Mouse (Mus musculus) adrenal gland, adult 8-10 months (tissue): Measurements from ENCODE around the gene Gm3435. TPM values are rescaled to one million over a fixed set of nuclear protein-coding genes. Genes with fewer than 3 reads are reported as not detected.
A peak's percentile ranks its signal among the peaks of the same experiment; 100 is the strongest.
"Not testable (repeated sequence)": the region's sequence is repeated elsewhere in the genome, so short reads cannot be mapped to it uniquely, and the experiment has no call there.

Source experiments
- DNase-seq: peaks from one replicate; pipeline ENCODE4 v3.0.0; 2022
- total RNA-seq, 4 experiments: library from RNA; stranded (reverse); gene quantifications; 2 replicates each; pipeline ENCODE4 v1.2.4; 2022

Gm3435 gene
- 1 to 10 TPM; 4.0 to 7.9 (median 5.5) TPM for total RNA-seq

DNA sequence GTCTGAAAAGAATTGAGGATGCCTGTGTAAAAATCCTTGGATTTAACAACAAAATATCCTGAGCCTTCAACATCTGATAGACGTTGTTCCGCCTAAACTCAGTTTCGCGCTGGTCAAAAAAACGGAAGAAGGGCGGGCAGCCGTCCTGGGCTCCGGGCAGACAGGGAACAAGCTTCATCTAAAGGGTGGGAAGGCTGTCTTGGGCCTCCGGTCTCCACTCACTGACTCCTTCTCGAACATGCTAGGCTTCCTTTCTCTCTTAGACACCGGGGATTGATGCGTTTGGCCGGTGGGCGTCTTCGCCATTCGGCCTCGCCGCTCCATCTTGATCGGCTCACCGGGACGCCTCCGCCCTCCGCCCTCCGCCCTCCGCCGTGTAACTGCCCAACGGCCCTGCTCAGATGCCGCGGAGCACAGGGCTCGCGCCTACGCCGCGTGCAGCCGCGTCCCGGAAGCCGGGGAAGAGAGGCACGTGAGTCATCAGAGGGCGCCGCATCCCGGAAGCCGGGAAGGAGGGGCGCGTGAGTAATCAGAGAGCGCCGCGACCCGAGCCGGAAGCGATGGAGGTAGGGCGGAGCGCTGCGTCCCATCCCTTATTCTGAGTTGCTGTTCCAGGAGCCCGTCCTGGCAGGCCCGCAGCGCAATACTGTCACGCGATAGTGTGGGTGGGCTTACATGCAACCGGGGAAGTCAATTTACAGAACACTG is at the start of gene Gm3435:
Gene Gm3435 (plus strand): TSS at position 471 of the 708 bp plus-strand sequence.
- DNase-seq, result not testable (repeated sequence)

DNA sequence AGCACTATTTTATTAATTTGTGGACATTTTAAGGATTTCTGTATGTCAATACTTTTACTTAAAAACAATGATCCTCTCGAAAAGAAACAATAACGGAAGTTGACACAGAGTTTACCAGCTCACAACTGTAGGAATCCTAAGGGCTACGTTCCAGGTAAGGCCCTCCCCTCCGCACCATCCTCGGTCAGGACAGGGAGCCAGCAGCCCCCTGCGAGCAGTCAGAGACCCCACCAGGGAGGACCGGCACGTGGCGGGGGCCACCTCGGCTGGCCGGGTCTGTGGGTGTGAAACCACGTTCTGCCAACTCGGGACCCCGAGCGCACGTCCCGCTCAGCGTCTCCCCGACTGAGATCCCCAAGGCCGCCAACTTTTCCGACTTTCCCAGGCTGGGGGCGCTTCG is 49.5 kb upstream of the Gm3435 start:
- DNase-seq, result peak; percentile 36

- not testable (repeated sequence) for DNase-seq
These were observed 48.9 kb upstream of the Gm3435 start, which contains the start of gene Phf10 for GRCm38 (mm10) chr17:14960951-14961556. Gene Phf10 (minus strand): TSS chr17:14961273.

DNA sequence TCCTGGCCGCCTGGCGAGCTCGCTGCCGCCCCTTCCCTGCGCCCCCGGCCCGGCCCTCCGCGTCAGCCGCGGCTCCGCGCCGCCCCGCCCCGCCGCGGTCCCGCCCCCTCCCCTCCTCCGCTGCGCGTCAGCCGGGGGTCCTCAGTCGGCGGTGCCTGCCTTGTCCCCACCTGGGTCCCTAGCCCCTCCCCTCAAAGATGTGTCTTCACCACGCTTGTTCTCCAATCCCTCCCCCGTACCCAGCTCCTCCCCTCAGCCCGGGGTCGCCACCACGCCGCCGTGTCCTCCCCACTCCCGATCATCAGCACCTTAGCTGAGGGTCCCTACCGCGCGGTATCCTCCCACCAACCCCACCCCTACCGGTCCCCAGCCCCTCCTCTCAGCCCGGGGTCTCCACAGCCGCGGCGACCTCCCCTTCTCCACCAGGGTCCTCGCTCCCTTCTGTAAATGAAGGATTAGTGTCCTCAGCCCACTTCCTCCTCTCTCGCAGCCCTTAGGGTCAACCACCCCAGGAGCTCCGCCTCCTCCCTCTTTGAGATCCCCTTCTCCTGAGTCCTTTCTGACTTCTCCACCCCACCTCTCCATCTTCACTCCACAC is 48.3 kb upstream of the Gm3435 start:
- not testable (repeated sequence) for DNase-seq

DNA sequence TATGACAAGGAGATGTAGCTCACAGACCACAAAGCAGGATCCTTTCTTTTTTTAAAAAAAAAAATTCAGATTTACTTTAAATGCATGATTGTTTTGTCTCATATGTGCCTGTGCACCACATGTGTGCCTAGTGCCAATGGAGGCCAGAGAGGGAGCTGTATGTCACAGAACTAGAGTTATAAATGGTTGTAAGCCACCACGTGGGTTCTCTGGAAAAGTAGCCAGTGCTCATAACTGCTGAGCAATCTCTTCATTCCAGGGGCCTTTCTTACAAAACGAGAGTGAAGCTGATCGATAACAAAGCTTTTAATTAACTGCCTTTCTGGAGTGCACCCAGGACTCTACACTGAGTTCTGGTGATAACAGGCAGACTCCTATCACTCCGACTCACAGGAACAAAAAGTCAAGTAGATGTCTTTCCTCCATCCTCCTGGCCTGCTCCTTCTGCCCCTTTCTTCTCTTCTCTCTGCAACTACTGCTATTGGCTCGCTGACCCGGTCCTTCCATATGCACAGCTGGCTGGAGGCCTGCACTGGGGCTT is 41.5 kb upstream of the Gm3435 start:
- not testable (repeated sequence) for DNase-seq

DNA sequence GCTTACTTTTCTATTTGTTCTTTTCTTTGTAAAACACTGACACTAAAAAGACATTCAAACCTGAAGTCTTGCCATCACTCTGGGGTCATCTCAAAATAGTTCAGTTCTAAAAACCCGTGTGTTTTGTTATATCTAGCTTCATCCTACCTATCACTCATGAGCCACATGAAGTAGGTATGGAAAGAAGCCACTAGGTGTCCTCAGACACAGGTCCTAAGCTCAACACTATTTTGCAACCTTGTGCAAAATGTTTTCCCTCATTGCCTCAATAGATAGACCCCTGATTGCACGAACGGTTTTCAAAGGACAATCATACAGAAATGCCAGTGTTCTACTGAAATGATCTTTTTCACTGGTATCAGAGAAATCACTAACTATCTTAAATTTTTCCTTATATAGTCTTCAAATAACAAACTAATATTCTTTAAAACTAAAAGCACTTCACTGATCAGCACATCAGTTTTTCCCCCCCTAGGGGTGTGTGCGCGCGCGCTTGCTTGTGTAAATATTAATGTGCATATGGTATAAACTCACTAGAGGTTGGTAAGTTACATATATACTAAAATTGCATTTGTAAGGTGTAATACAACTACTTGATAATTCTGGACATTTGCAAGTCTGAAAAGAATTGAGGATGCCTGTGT is 32.1 kb upstream of the Gm3435 start:
- DNase-seq, result not testable (repeated sequence)

- not testable (repeated sequence) for DNase-seq
These were observed 31.5 kb upstream of the Gm3435 start, which contains the start of the genes 9030025P20Rik and Gm3417 for GRCm38 (mm10) chr17:14978362-14979038. Gene 9030025P20Rik (plus strand): TSS chr17:14978468. Gene Gm3417 (minus strand): TSS chr17:14978790.

- not testable (repeated sequence) for DNase-seq
These were observed 19.8 kb upstream of the Gm3435 start for GRCm38 (mm10) chr17:14990116-14990702.

DNA sequence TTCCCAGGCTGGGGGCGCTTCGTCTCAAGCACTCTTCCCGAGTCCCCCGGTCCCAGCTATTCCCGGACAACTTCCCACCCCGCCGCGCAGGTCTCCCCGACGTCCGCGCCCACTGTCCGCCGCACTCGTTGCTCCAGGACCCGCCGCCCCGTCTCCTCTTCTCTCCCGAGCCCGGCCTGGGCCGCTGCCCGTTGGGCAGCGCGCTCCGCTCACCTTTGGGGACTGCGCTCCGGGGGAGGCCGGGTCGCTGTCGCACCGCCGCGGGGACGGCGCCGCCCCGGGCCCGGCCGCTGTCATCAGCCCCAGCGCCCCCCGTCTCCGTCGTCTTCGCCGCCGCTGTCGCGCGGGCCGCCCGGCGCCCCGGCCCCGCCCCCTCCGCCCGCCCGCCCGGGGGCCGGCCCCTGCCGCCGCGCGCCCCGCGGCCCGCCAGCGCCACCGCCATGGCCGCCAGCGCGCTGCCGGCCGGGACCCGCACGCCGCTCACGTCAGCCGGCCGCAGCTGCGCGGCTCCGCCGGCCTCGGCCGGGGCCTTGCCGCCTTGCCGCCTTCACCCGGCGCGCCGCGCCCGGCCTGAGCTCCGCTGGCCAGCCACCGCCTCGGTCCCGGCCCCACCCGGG is 17.3 kb upstream of the Gm3435 start:
- not testable (repeated sequence) for DNase-seq

GRCm38 (mm10) chr17:14993139-14993832 is 16.7 kb upstream of the Gm3435 start:
- not testable (repeated sequence) for DNase-seq

DNA sequence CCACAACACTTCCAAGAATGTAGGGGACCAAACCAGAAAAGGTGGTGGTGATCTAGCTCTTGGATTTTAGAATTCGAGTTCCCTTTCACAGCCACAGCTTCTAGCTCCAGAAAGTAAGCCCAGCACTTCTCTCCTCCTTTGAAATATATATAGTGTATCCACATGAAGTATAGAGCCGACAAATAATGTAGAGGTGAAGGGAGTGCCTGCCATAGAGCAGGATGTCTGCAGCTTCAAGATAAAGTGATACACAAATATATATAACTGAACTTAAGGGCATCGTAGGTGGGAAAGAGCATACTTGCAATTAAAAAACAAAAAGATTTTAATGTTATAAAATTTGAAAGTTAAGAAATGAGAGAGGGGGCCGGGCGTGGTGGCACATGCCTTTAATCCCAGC is 15.8 kb upstream of the Gm3435 start:
- DNase-seq, result not testable (repeated sequence)

DNA sequence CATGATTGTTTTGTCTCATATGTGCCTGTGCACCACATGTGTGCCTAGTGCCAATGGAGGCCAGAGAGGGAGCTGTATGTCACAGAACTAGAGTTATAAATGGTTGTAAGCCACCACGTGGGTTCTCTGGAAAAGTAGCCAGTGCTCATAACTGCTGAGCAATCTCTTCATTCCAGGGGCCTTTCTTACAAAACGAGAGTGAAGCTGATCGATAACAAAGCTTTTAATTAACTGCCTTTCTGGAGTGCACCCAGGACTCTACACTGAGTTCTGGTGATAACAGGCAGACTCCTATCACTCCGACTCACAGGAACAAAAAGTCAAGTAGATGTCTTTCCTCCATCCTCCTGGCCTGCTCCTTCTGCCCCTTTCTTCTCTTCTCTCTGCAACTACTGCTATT is 9.9 kb upstream of the Gm3435 start:
- not testable (repeated sequence) for DNase-seq

DNA sequence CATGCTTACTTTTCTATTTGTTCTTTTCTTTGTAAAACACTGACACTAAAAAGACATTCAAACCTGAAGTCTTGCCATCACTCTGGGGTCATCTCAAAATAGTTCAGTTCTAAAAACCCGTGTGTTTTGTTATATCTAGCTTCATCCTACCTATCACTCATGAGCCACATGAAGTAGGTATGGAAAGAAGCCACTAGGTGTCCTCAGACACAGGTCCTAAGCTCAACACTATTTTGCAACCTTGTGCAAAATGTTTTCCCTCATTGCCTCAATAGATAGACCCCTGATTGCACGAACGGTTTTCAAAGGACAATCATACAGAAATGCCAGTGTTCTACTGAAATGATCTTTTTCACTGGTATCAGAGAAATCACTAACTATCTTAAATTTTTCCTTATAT is 888 bp upstream of the Gm3435 start:
- DNase-seq, result not testable (repeated sequence)

GRCm38 (mm10) chr17:15021503-15022220 is 11.7 kb downstream of the Gm3435 start:
- peak; percentile 11 for DNase-seq

GRCm38 (mm10) chr17:15023878-15024492 is 14.0 kb downstream of the Gm3435 start:
- DNase-seq, result not testable (repeated sequence)

DNA sequence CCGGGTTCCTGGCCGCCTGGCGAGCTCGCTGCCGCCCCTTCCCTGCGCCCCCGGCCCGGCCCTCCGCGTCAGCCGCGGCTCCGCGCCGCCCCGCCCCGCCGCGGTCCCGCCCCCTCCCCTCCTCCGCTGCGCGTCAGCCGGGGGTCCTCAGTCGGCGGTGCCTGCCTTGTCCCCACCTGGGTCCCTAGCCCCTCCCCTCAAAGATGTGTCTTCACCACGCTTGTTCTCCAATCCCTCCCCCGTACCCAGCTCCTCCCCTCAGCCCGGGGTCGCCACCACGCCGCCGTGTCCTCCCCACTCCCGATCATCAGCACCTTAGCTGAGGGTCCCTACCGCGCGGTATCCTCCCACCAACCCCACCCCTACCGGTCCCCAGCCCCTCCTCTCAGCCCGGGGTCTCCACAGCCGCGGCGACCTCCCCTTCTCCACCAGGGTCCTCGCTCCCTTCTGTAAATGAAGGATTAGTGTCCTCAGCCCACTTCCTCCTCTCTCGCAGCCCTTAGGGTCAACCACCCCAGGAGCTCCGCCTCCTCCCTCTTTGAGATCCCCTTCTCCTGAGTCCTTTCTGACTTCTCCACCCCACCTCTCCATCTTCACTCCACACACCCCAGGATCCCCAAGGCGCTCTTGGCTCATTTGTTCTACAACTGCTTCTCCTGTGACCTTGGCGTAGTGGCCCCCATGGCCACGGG is 14.7 kb downstream of the Gm3435 start:
- DNase-seq, result not testable (repeated sequence)

DNA sequence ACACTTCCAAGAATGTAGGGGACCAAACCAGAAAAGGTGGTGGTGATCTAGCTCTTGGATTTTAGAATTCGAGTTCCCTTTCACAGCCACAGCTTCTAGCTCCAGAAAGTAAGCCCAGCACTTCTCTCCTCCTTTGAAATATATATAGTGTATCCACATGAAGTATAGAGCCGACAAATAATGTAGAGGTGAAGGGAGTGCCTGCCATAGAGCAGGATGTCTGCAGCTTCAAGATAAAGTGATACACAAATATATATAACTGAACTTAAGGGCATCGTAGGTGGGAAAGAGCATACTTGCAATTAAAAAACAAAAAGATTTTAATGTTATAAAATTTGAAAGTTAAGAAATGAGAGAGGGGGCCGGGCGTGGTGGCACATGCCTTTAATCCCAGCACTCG is 15.5 kb downstream of the Gm3435 start:
- not testable (repeated sequence) for DNase-seq

GRCm38 (mm10) chr17:15031414-15031813 is 21.4 kb downstream of the Gm3435 start:
- DNase-seq, result not testable (repeated sequence)

DNA sequence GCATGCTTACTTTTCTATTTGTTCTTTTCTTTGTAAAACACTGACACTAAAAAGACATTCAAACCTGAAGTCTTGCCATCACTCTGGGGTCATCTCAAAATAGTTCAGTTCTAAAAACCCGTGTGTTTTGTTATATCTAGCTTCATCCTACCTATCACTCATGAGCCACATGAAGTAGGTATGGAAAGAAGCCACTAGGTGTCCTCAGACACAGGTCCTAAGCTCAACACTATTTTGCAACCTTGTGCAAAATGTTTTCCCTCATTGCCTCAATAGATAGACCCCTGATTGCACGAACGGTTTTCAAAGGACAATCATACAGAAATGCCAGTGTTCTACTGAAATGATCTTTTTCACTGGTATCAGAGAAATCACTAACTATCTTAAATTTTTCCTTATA is 30.5 kb downstream of the Gm3435 start:
- not testable (repeated sequence) for DNase-seq
